Mouse (Mus musculus) embryonic facial prominence, embryonic 15.5 days (tissue): ENCODE measurements around the gene Cyp2w1. TPM values are rescaled to one million over a fixed set of nuclear protein-coding genes. Genes with fewer than 3 reads are reported as not detected.

Experiments
- ATAC-seq: fragments of 200-750 bp; cut with Nextera tagmentation; 2 replicates; pipeline ENCODE4 v1.8.0; 2017; ENCODE audit warnings: low read depth, moderate TSS enrichment; ENCODE audit not compliant: insufficient number of reproducible peaks, low FRiP score, low TSS enrichment
- H3K27ac ChIP-seq: fragments of 300-500 bp; sonication (generic); replicated peaks from 2 replicates; pipeline ENCODE4 v1.5.1; 2015; ENCODE audit warnings: mild to moderate bottlenecking, inconsistent platforms
- H3K27me3 ChIP-seq: fragments of 300-500 bp; sonication (generic); 2 replicates; pipeline ENCODE4 v1.6.1; 2015; ENCODE audit warnings: inconsistent platforms
- H3K36me3 ChIP-seq: fragments of 300-500 bp; sonication (generic); 2 replicates; pipeline ENCODE4 v1.6.1; 2015; ENCODE audit warnings: mild to moderate bottlenecking, inconsistent platforms
- H3K4me1 ChIP-seq: fragments of 300-500 bp; sonication (generic); 2 replicates; pipeline ENCODE4 v1.6.1; 2015; ENCODE audit warnings: inconsistent platforms
- H3K4me2 ChIP-seq: fragments of 300-500 bp; sonication (generic); replicated peaks from 2 replicates; pipeline ENCODE4 v1.6.1; 2015; ENCODE audit warnings: mild to moderate bottlenecking, inconsistent platforms
- H3K4me3 ChIP-seq: fragments of 300-500 bp; sonication (generic); replicated peaks from 2 replicates; pipeline ENCODE4 v1.5.1; 2015; ENCODE audit warnings: mild to moderate bottlenecking, inconsistent platforms
- H3K9ac ChIP-seq: fragments of 300-500 bp; sonication (generic); 2 replicates; pipeline ENCODE4 v1.6.1; 2015; ENCODE audit warnings: inconsistent platforms
- H3K9me3 ChIP-seq: fragments of 300-500 bp; sonication (generic); replicated peaks from 2 replicates; pipeline ENCODE4 v1.6.1; 2016; ENCODE audit warnings: inconsistent platforms
- WGBS: fragments of 180-500 bp; shearing (Covaris S2); methylation state at CpG from one replicate; pipeline ENCODE4 v1.1.7; 2015; 5-methylcytosine and 5-hydroxymethylcytosine counted together
- polyA plus RNA-seq: library from polyadenylated mRNA; unstranded; fragments of >200 nt; fragmentation: Nextera tagmentation; extraction: Ambion mirVana; gene quantifications from 2 replicates; pipeline ENCODE4 v1.2.1, GENCODE M21; 2015

Cyp2w1 gene
- polyA plus RNA-seq, 1 experiment from 2014 or later = 32.3 TPM

DNA sequence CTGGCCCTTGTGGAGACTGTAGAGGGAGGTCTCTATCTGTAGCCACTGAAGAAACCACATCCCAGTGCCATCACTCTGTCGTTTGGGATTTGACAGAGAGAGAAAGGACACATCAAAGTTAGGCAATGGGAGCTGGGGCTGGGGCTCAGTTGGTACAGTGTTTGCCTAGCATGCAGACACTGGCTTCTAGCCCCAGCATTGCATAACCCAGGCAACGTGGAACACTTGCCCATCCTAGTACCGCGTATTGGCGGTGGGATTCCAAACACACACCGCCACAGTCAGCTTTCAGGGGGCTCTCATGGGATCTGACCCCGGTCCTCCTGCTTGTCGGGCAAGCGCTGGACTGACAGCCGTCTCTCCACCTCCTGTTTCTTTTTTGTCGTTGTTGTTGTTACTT, 14.1 kb downstream of the Cyp2w1 start:
- Histone ChIP-seq H3K4me1 (peaks cover 29% of the 10 kb centered on the region), H3K9me3 (no peaks in the 10 kb centered on the region), H3K4me2 (no peak overlapping the region), H3K9ac (no peak overlapping the region), H3K36me3 (peaks cover 2% of the 10 kb centered on the region; the same call in 1 of the 2 replicates), H3K27me3 (no peaks in the 10 kb centered on the region), H3K27ac (no peak overlapping the region), H3K4me3 (no peak overlapping the region)
- no peak for ATAC-seq
- 71% methylated on average over 11 of the region's 11 CpGs for WGBS

DNA sequence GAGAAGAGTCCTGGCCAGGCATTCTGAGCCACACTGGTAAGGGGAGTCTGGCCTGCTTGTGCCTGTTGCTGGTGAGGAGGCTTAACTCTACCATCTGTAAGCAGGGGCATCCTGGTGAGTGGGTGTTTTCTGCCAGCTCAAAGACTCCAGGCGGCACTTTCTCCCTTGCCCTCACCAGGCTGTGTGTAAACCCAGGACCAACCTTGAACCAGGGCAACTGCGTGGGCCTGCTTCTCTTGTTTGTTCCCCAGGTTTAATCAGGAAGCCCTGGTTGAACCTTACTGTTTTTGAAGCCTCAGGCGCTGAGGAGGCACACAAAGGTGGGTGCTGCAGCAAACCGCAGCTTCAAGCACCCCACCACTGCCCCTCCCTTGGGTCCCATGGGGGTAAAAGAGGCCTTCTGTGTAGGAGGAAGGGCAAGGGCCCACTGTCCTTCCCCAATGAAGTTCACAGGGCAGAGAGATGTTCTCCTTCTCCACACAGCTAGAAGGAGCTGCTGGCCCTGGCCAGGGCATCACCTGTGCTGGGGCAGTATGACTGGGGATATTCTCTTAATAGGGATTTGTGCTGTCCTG, 15.6 kb downstream of the Cyp2w1 start:
- Histone ChIP-seq H3K4me3 (no peak overlapping the region), H3K4me1 (peaks cover 39% of the 10 kb centered on the region), H3K9ac (no peak overlapping the region), H3K9me3 (no peaks in the 10 kb centered on the region), H3K27ac (no peak overlapping the region), H3K36me3 (peaks cover 2% of the 10 kb centered on the region; the same call in 1 of the 2 replicates), H3K4me2 (no peak overlapping the region), H3K27me3 (no peaks in the 10 kb centered on the region)
- WGBS = 79% methylated on average over 4 of the region's 4 CpGs
- no peak for ATAC-seq

DNA sequence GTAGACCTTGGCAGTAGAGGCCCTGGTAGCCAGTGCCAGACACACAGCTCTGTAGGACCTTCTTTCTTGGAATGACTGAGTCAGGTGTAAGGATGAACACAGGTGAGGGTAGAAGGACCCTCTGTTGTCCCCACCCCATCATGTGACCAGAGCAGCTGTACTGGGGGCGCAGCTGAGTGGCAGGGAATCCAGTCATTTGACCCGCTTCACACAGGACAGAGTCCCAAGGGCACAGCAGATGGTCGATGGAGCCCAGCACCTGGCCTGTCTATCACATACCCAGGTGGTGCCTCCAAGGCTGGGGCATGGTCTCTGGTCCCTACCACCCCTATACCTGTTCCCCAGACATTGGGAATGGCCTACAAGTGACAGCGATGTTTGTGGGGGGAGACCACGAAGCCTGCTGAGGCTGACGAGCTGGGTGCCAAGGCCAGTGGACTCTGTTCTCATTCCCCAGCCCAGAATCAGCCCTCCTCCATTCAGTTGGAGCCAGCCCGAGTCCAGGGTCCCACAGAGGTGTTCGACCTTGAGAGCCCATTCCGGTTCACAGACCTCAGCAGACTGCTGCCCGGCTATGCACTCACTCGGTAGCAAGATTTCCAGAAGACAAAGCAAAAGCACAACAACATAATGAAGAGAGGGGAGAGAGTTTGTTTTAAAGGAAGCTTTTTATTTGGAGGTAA, 16.4 kb downstream of the Cyp2w1 start:
- Histone ChIP-seq H3K9ac (no peak overlapping the region), H3K4me1 (peaks cover 39% of the 10 kb centered on the region)

DNA sequence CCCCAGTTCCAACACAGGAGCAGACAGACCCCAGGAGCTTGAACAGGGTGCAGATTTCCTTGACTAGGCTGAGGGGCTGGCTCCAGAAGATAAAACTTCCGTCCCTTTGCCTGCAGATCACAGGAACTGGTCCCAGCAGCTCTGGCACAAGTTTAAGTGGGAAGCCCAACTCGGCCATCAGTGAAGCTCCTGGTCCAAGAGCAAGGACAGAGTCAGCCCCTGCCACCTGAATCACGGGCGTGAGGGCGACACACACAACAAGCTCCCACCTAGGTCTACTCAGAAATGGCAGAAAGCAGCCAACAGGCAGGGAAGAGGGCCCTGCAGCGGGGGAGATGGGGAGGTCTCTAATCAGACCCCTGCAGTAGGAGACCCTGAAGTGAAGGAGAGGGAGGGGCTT, 17.9 kb downstream of the Cyp2w1 start:
- H3K4me3 ChIP-seq = no peak overlapping the region
- no peaks in the 10 kb centered on the region for H3K36me3 ChIP-seq
- H3K27ac ChIP-seq = no peak overlapping the region
- no peak overlapping the region for H3K4me2 ChIP-seq
- no peaks in the 10 kb centered on the region for H3K27me3 ChIP-seq
- WGBS = 79% methylated on average over 6 of the region's 6 CpGs
- peaks cover 32% of the 10 kb centered on the region for H3K4me1 ChIP-seq
- no peaks in the 10 kb centered on the region for H3K9me3 ChIP-seq
- no peak overlapping the region for H3K9ac ChIP-seq
- no peak for ATAC-seq

More for the DNA sequence above, 16.4 kb downstream of the Cyp2w1 start:
- Histone ChIP-seq H3K4me3 (no peak overlapping the region), H3K27ac (no peak overlapping the region), H3K36me3 (no peaks in the 10 kb centered on the region), H3K27me3 (no peaks in the 10 kb centered on the region), H3K9me3 (no peaks in the 10 kb centered on the region), H3K4me2 (no peak overlapping the region)
- 80% methylated on average over 11 of the region's 11 CpGs for WGBS
- ATAC-seq = no peak

DNA sequence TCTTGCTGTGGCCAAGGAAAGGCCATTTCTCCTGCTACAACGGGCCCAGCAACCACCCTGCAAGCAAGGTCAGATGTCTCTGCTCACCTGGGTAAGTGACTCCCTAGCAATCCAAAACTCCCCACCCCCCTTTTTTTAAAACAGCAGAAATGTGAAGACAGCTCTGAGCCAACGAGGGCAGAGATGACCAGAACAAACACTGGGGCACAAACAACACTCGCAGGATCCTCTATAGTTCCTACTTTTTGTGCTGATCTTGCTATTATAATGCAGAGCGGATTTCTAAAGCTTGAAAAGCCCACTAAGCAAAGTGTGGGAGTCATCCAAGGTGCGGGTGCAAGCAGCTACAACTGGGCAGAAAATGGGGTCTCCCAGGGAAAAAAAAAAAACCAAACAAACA, 18.7 kb downstream of the Cyp2w1 start:
- peaks cover 31% of the 10 kb centered on the region for H3K4me1 ChIP-seq
- no peaks in the 10 kb centered on the region for H3K36me3 ChIP-seq
- 61% methylated on average over 5 of the region's 5 CpGs for WGBS
- H3K9ac ChIP-seq = peak overlapping the region; percentile 79; the same call in 1 of the 2 replicates
- no peaks in the 10 kb centered on the region for H3K9me3 ChIP-seq
- no peaks in the 10 kb centered on the region for H3K27me3 ChIP-seq
- H3K4me3 ChIP-seq = peak overlapping the region; percentile 69
- peak overlapping the region; percentile 77 for H3K4me2 ChIP-seq
- no peak for ATAC-seq
- H3K27ac ChIP-seq = peak overlapping the region; percentile 82; the same call in 1 of the 2 replicates

DNA sequence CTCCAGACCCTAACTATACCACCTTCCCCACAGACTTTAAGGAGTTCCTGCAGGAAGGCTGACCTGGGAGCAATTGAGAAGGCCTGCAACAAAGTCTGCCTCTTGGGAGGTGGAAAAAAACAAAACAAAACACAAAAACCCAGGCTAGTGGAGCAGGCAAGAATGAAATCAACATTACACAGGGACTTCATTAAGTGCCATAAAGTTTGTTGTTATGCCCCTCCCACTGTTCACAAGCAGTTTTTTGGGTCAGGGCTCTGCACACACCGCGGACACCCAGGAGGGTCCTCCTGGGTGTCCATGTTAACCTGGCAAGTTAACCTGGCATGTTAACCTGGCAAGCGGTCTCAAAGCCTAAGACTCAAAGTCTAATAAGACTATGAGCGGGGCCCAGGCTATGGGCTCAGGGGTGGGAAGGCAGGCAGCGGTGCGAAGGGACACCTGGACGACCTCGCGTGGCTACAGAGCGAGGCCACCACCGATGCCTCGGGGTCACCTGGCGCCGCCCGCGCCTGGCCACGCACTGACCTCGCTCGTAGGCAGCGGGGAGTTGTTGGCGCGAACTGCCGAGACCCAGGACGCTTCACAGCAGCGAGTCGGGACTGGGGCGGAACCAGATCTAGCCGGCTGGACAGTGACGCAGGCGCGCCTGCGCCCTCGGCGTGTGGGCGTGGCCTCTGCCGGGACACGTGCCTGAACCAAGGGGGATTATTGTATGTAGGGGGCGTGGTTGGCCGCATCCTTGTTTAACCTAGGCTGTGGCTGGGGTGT, 19.4 kb downstream of the Cyp2w1 start:
- no peaks in the 10 kb centered on the region for H3K27me3 ChIP-seq
- no peaks in the 10 kb centered on the region for H3K9me3 ChIP-seq
- H3K27ac ChIP-seq = peak overlapping the region; percentile 82
- H3K4me1 ChIP-seq = peaks cover 31% of the 10 kb centered on the region
- H3K4me2 ChIP-seq = peak overlapping the region; percentile 77
- peak; percentile 93 for ATAC-seq
- no peaks in the 10 kb centered on the region for H3K36me3 ChIP-seq
- WGBS = 1% methylated on average over 39 of the region's 39 CpGs
- H3K4me3 ChIP-seq = peak overlapping the region; percentile 69
- peak overlapping the region; percentile 79 for H3K9ac ChIP-seq

DNA sequence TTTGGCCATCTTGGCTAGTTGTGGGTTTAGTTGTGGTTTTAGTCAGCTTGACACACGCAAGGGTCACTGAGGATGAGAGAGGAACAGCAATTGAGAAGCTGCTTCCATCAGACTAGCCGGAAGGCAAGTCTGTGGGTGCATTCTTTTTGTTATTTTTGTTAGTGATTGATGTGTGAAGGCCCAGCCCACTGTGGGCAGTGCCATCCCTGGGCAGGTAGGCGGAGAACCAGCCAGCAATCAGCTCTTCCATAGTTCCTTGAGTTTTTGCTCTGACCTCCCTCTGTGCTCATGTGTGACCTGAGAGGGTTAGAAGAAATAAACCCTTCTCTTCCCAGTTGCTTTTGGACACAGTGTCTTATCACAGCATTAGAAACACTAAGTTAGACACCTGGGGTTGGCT, 20.7 kb downstream of the Cyp2w1 start:
- H3K27ac ChIP-seq = no peak overlapping the region
- ATAC-seq = no peak
- H3K4me3 ChIP-seq = no peak overlapping the region
- H3K27me3 ChIP-seq = no peaks in the 10 kb centered on the region
- peaks cover 44% of the 10 kb centered on the region for H3K4me1 ChIP-seq
- H3K9me3 ChIP-seq = no peaks in the 10 kb centered on the region
- 76% methylated on average over 3 of the region's 3 CpGs for WGBS
- H3K36me3 ChIP-seq = no peaks in the 10 kb centered on the region
- H3K4me2 ChIP-seq = no peak overlapping the region
- no peak overlapping the region for H3K9ac ChIP-seq

DNA sequence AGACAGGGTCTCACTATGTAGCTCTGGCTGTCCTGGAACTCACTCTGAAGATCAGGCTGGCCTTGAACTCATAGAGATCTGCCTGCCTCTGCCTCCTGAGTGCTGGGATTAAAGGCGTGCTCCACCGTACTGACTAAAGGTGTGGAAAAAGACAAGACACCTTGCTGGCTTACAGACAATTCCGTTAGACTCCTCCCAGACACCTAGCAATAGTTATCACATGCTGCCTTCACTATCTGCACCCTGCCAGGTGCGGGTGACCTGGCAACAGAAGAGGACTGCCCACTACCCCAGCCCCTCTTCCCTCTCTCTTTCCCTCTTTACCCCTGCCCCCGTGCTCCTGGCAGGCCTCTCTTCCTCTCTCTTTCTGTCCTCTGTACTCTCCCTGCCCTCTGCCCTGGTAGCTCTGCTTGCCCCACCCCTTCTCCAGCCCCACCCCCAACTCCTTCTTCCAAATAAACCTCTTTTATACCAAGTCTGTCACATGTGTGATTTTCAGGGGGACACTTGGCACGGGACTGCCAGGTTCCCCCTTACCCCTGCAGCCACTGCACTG, 21.6 kb downstream of the Cyp2w1 start:
- no peak for ATAC-seq
- Histone ChIP-seq H3K36me3 (no peaks in the 10 kb centered on the region), H3K4me3 (no peak overlapping the region), H3K4me2 (no peak overlapping the region), H3K4me1 (peaks cover 52% of the 10 kb centered on the region), H3K9me3 (no peaks in the 10 kb centered on the region), H3K27ac (no peak overlapping the region), H3K9ac (no peak overlapping the region), H3K27me3 (no peaks in the 10 kb centered on the region)
- WGBS = 81% methylated on average over 6 of the region's 6 CpGs

DNA sequence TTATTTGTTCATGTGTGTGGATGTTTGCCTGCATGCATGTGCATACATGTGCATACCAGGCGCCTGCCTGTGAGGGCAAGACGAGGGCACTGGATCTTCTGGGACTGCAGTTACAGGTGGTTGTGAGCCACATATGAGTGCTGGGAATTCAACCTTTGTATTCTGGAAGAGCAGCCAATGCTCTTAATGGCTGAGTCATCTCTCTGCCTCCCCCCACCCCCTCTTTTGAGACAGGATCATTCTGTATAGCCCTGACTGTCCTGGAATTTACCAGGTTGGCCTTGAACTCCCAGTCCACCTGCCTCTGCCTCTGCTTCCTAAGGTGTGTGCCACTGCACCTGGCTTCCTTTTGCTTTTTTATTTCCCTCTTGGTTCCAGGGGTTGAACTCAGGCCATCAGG, 22.4 kb downstream of the Cyp2w1 start:
- peaks cover 59% of the 10 kb centered on the region for H3K4me1 ChIP-seq
- WGBS = 49% methylated on average over 2 of the region's 2 CpGs

DNA sequence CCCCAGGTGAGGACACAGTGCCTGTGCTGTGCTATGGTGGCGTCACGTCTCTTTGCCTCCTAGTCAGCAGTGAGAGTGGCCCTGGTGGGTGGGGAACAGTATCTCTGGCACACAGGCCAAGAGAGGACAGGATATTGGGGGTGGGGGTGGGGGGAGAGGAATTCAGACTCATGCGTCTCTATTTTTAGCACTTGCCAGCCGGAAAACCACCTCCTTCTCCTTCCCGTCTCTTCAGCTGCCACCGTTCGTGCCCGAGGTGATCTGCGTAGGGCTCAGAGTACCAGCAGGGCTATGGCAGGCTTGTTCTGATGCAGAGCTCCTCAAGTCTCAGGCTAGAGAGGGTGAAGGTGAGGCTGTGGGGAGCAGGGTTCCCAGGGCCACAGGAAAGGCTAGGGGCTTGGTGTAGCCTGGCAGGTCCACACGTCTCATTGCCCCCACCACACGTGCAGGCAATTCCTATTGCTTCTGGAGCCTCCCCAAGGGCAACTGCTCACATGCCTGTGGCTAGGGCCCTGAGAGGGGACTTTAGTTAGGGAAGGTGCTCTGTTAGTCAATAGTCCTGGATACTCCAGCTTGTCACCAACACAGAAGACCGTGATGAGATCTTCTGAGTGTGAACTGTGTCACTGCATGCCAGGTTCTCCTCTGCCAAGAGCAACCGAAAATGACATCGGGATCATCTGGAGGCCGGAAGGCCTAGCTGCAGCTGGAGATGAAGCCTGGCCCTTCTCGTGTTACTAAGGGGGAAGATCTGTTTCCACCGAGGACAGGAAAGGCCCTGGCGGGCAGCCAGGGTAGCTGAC, 25.3 kb downstream of the Cyp2w1 start, which contains the start of gene Gpr146:
Gene Gpr146 (plus strand): TSS at position 230 of the 803 bp plus-strand sequence.
- H3K4me2 ChIP-seq = 0 out of 2 replicates have a peak within 1 kb of the TSS, but pooled peaks have one; percentile 24
- 42% methylated on average over 18 of the region's 18 CpGs for WGBS
- no peaks in the 10 kb centered on the region for H3K9me3 ChIP-seq
- no peak within 1 kb of the TSS for H3K9ac ChIP-seq
- no peaks in the 10 kb centered on the region for H3K27me3 ChIP-seq
- peak within 1 kb of the TSS; percentile 81 for H3K27ac ChIP-seq
- no peak for ATAC-seq
- H3K36me3 ChIP-seq = no peaks in the 10 kb centered on the region
- H3K4me3 ChIP-seq = no peak within 1 kb of the TSS
- H3K4me1 ChIP-seq = peaks cover 64% of the 10 kb centered on the region

More for the DNA sequence above, 22.4 kb downstream of the Cyp2w1 start:
- Histone ChIP-seq H3K27me3 (no peaks in the 10 kb centered on the region), H3K36me3 (no peaks in the 10 kb centered on the region), H3K27ac (no peak overlapping the region), H3K9me3 (no peaks in the 10 kb centered on the region), H3K4me2 (no peak overlapping the region), H3K4me3 (no peak overlapping the region), H3K9ac (no peak overlapping the region)
- ATAC-seq = no peak
